Mouse (Mus musculus) E14TG2a.4 (cell line): ENCODE results near the gene Rerg.

ENCODE experiments used
- CTCF ChIP-seq: conservative IDR thresholded peaks from 2 replicates; pipeline ENCODE4 v1.5.1; 2014; ENCODE audit warnings: low read length
- NANOG ChIP-seq: IDR thresholded peaks from 2 replicates; pipeline ENCODE4 v1.6.1; 2014; ENCODE audit warnings: borderline replicate concordance, low read length, mixed read lengths
- POU5F1 ChIP-seq: IDR thresholded peaks from 2 replicates; pipeline ENCODE4 v1.6.1; 2014; ENCODE audit warnings: low read length, borderline replicate concordance

GRCm38 (mm10) chr6:137144526-137144840 lies 25.8 kb downstream of the Rerg start:
- TF ChIP-seq CTCF = no peak
- no peak for TF ChIP-seq NANOG
- TF ChIP-seq POU5F1 = no peak
